Mouse (Mus musculus) c-Kit-positive CD71-negative TER-119-negative erythroid progenitor cells, embryonic 14.5 days (primary cell): Measurements from ENCODE around the gene Mfng.

Source experiments
- DNase-seq: peaks from one replicate; pipeline ENCODE4 v3.0.0-alpha.2; 2013; ENCODE audit warnings: low read depth

Gene Mfng

GRCm38 (mm10) chr15:78715856-78716255 lies 57.4 kb downstream of the Mfng start:
- DNase-seq: no peak

GRCm38 (mm10) chr15:78713751-78714150 lies 59.5 kb downstream of the Mfng start:
- DNase-seq: no peak

GRCm38 (mm10) chr15:78712335-78713258 lies 60.7 kb downstream of the Mfng start:
- DNase-seq: no peak

- DNase-seq: no peak
Observed at GRCm38 (mm10) chr15:78711935-78712334, 61.3 kb downstream of the Mfng start.

- no peak for DNase-seq
Observed at GRCm38 (mm10) chr15:78710634-78711033, 62.6 kb downstream of the Mfng start.

GRCm38 (mm10) chr15:78709767-78710166 lies 63.5 kb downstream of the Mfng start:
- DNase-seq: no peak

- DNase-seq: no peak
Observed at GRCm38 (mm10) chr15:78706630-78707029, 66.6 kb downstream of the Mfng start.
